Mouse (Mus musculus): ENCODE data around the gene Dll4.

- peak; percentile 90 for TF ChIP-seq CTCF (IDR thresholded peaks at IDR 0.05)
- no peak for TF ChIP-seq EP300 (IDR thresholded peaks at IDR 0.05)
These were observed 12.1 kb downstream of the Dll4 start for GRCm38 (mm10) chr2:119337425-119338265.

All from lung, postnatal 0 days (tissue).